Mouse (Mus musculus): ENCODE results near the gene Gm17334. TPM values are rescaled to one million over a fixed set of nuclear protein-coding genes. Genes with fewer than 3 reads are reported as not detected.

The Gm17334 gene
- polyA plus RNA-seq, 1 experiment = 0.18 TPM

DNA sequence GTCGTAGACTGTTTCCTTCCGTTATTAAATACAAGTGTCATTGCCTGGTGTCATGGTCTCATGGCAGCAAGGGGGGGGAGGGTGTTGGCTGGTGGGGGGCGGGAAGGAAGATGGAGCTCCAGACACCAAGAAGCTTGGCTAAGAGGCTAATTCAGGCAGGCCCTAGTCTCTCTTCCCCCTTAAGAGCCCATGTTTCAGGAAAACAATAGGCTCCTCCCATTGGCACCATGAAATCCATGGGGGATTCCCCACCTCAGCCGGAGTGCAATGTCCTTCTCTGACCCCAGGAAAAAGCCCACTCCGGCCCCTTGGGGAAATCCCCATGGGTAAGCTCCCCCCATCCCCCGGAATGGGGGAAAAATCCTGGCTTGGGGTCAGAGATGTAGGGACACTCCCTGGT lies 45.8 kb upstream of the Gm17334 start:
- H3K27me3 ChIP-seq (ENCODE audit: control insufficient read depth, insufficient read depth, insufficient read length) = no peaks in the 10 kb centered on the region
- no peaks in the 10 kb centered on the region for H3K79me2 ChIP-seq (ENCODE audit: control insufficient read depth, insufficient read depth)
- H3K79me3 ChIP-seq (ENCODE audit: low read depth) = no peaks in the 10 kb centered on the region
- H3ac ChIP-seq (ENCODE audit: control insufficient read depth, insufficient read length, low read depth) = no peak overlapping the region
- no peak overlapping the region for H3K4me3 ChIP-seq (ENCODE audit: insufficient read depth, poor library complexity, severe bottlenecking)
- no peaks in the 10 kb centered on the region for H3K36me3 ChIP-seq (ENCODE audit: control insufficient read depth, insufficient read depth)
- TF ChIP-seq MAX (IDR thresholded peaks at IDR 0.05) (no peak), FOSL1 (IDR thresholded peaks at IDR 0.05; ENCODE audit: insufficient read depth, low read length, poor library complexity, severe bottlenecking) (no peak)

GRCm38 (mm10) chr11:53816841-53817375 lies 43.9 kb upstream of the Gm17334 start:
- Histone ChIP-seq H3K4me3 (ENCODE audit: insufficient read depth, poor library complexity, severe bottlenecking) (no peak overlapping the region), H3K79me2 (ENCODE audit: control insufficient read depth, insufficient read depth) (no peaks in the 10 kb centered on the region), H3K79me3 (ENCODE audit: low read depth) (no peaks in the 10 kb centered on the region), H3ac (ENCODE audit: control insufficient read depth, insufficient read length, low read depth) (no peak overlapping the region), H3K27me3 (ENCODE audit: control insufficient read depth, insufficient read depth, insufficient read length) (no peaks in the 10 kb centered on the region), H3K36me3 (ENCODE audit: control insufficient read depth, insufficient read depth) (no peaks in the 10 kb centered on the region)
- TF ChIP-seq USF1 (IDR thresholded peaks at IDR 0.05; ENCODE audit: low read depth) = no peak
- no peak for TF ChIP-seq MYOD1 (IDR thresholded peaks at IDR 0.05; ENCODE audit: control insufficient read depth, insufficient read length, low read depth)
- TF ChIP-seq MYOG (IDR thresholded peaks at IDR 0.05; ENCODE audit: control insufficient read depth, extremely low read depth, insufficient read length) = no peak
- no peak for TF ChIP-seq CEBPB (IDR thresholded peaks at IDR 0.05; ENCODE audit: low read depth)
- no peak for TF ChIP-seq FOSL1 (IDR thresholded peaks at IDR 0.05; ENCODE audit: insufficient read depth, low read length, poor library complexity, severe bottlenecking)
- no peak for TF ChIP-seq CTCF (IDR thresholded peaks at IDR 0.05; ENCODE audit: control insufficient read depth, insufficient read depth, insufficient read length)
- TF ChIP-seq MAX (IDR thresholded peaks at IDR 0.05) = no peak

DNA sequence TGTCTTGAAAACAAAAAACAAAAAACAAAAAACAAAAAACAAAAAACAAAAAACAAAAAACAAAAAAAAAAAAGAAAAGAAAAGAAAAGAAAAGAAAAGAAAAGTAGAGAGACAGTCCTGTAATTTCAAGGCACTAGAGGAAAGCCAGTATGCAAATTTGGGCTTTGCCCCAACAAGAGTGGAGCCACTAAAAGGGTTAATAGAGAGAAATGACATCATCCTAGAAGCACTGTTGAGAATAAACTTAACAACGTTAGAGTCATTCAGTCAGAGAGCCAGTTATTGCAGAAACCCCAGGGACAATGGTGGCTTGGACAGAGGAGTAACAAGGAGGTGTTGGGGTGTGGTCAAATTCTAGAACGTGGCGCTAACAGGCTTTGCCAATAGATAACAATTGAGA lies 41.8 kb upstream of the Gm17334 start:
- TF ChIP-seq MYOD1 (IDR thresholded peaks at IDR 0.05; ENCODE audit: control insufficient read depth, insufficient read length, low read depth) = no peak

GRCm38 (mm10) chr11:53813001-53813868 lies 40.2 kb upstream of the Gm17334 start:
- no peak overlapping the region for H3K4me3 ChIP-seq (ENCODE audit: insufficient read depth, poor library complexity, severe bottlenecking)
- H3K36me3 ChIP-seq (ENCODE audit: control insufficient read depth, insufficient read depth) = no peaks in the 10 kb centered on the region
- H3K79me2 ChIP-seq (ENCODE audit: control insufficient read depth, insufficient read depth) = no peaks in the 10 kb centered on the region
- H3ac ChIP-seq (ENCODE audit: control insufficient read depth, insufficient read length, low read depth) = no peak overlapping the region
- no peaks in the 10 kb centered on the region for H3K27me3 ChIP-seq (ENCODE audit: control insufficient read depth, insufficient read depth, insufficient read length)
- H3K79me3 ChIP-seq (ENCODE audit: low read depth) = no peaks in the 10 kb centered on the region
- TF ChIP-seq CTCF (IDR thresholded peaks at IDR 0.05; ENCODE audit: control insufficient read depth, insufficient read depth, insufficient read length) (no peak), USF1 (IDR thresholded peaks at IDR 0.05; ENCODE audit: low read depth) (no peak), MAX (IDR thresholded peaks at IDR 0.05) (no peak), MYOD1 (IDR thresholded peaks at IDR 0.05; ENCODE audit: control insufficient read depth, insufficient read length, low read depth) (no peak)

More for the DNA sequence above, 41.8 kb upstream of the Gm17334 start:
- Histone ChIP-seq H3K27me3 (ENCODE audit: control insufficient read depth, insufficient read depth, insufficient read length) (no peaks in the 10 kb centered on the region), H3K36me3 (ENCODE audit: control insufficient read depth, insufficient read depth) (no peaks in the 10 kb centered on the region), H3K79me3 (ENCODE audit: low read depth) (no peaks in the 10 kb centered on the region), H3K79me2 (ENCODE audit: control insufficient read depth, insufficient read depth) (no peaks in the 10 kb centered on the region), H3K4me3 (ENCODE audit: insufficient read depth, poor library complexity, severe bottlenecking) (no peak overlapping the region), H3ac (ENCODE audit: control insufficient read depth, insufficient read length, low read depth) (no peak overlapping the region)

DNA sequence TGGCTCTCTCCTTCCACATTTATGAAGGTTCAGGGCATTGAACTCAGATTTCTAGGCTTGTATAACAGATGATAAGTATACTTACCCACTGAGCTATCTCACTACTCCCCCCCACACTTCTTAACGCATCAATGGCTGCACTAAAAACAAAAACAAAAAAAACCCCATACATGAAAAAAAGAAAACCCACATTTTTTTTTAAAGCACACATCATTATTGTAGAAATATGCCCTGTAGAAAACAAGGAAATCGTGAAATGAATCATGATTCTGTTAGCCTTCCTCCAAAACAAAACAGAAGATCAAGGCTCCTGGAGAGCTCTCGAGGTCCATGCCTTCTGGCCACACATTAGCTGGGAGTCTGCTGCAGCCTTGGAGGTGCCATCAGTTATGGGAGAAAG lies 38.3 kb upstream of the Gm17334 start:
- Histone ChIP-seq H3K27me3 (ENCODE audit: control insufficient read depth, insufficient read depth, insufficient read length) (no peaks in the 10 kb centered on the region), H3K4me3 (ENCODE audit: insufficient read depth, poor library complexity, severe bottlenecking) (no peak overlapping the region), H3K79me3 (ENCODE audit: low read depth) (no peaks in the 10 kb centered on the region), H3ac (ENCODE audit: control insufficient read depth, insufficient read length, low read depth) (no peak overlapping the region), H3K79me2 (ENCODE audit: control insufficient read depth, insufficient read depth) (no peaks in the 10 kb centered on the region), H3K36me3 (ENCODE audit: control insufficient read depth, insufficient read depth) (no peaks in the 10 kb centered on the region)
- TF ChIP-seq MAX (IDR thresholded peaks at IDR 0.05) (no peak), CEBPB (IDR thresholded peaks at IDR 0.05; ENCODE audit: low read depth) (no peak), CTCF (IDR thresholded peaks at IDR 0.05; ENCODE audit: control insufficient read depth, insufficient read depth, insufficient read length) (no peak), MYOG (IDR thresholded peaks at IDR 0.05; ENCODE audit: control insufficient read depth, extremely low read depth, insufficient read length) (no peak), USF1 (IDR thresholded peaks at IDR 0.05; ENCODE audit: low read depth) (no peak), FOSL1 (IDR thresholded peaks at IDR 0.05; ENCODE audit: insufficient read depth, low read length, poor library complexity, severe bottlenecking) (no peak), MYOD1 (IDR thresholded peaks at IDR 0.05; ENCODE audit: control insufficient read depth, insufficient read length, low read depth) (no peak)

DNA sequence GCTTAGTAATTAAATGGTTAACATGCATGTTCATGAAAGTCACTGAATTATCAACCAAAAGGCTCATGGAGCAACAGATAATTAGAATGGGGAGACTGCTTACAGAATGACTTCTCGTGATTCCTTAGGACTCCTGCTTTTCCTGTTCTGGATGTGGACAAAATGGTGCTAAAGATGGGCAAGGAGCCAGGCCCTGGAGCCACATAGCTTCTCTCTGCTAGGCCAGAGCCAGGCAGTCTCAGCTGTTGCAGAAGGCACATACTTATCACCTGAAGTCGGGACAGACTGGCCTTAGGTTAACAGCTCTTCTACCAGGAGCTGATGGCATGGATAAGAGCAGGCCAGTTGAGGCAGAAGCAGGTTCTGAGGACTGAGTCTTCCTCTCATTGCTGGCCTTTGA lies 37.8 kb upstream of the Gm17334 start:
- H3ac ChIP-seq (ENCODE audit: control insufficient read depth, insufficient read length, low read depth) = no peak overlapping the region
- H3K79me2 ChIP-seq (ENCODE audit: control insufficient read depth, insufficient read depth) = no peaks in the 10 kb centered on the region
- H3K79me3 ChIP-seq (ENCODE audit: low read depth) = no peaks in the 10 kb centered on the region
- TF ChIP-seq MYOD1 (IDR thresholded peaks at IDR 0.05; ENCODE audit: control insufficient read depth, insufficient read length, low read depth) (no peak), CTCF (IDR thresholded peaks at IDR 0.05; ENCODE audit: control insufficient read depth, insufficient read depth, insufficient read length) (no peak), CEBPB (IDR thresholded peaks at IDR 0.05; ENCODE audit: low read depth) (no peak), MYOG (IDR thresholded peaks at IDR 0.05; ENCODE audit: control insufficient read depth, extremely low read depth, insufficient read length) (no peak), USF1 (IDR thresholded peaks at IDR 0.05; ENCODE audit: low read depth) (no peak), FOSL1 (IDR thresholded peaks at IDR 0.05; ENCODE audit: insufficient read depth, low read length, poor library complexity, severe bottlenecking) (no peak), MAX (IDR thresholded peaks at IDR 0.05) (no peak)
- no peak overlapping the region for H3K4me3 ChIP-seq (ENCODE audit: insufficient read depth, poor library complexity, severe bottlenecking)
- no peaks in the 10 kb centered on the region for H3K27me3 ChIP-seq (ENCODE audit: control insufficient read depth, insufficient read depth, insufficient read length)
- H3K36me3 ChIP-seq (ENCODE audit: control insufficient read depth, insufficient read depth) = no peaks in the 10 kb centered on the region

Data from C2C12 (cell line).